Mouse (Mus musculus) hindbrain, postnatal 0 days (tissue): Measurements from ENCODE around the gene Icam2. TPM values are rescaled to one million over a fixed set of nuclear protein-coding genes. Genes with fewer than 3 reads are reported as not detected.
A peak's percentile ranks its signal among the peaks of the same experiment; 100 is the strongest.

Experiments used
- ATAC-seq: fragments of 200-750 bp; cut with Nextera tagmentation; 2 replicates; pipeline ENCODE4 v1.8.0; 2017; ENCODE audit warnings: mild to moderate bottlenecking, moderate TSS enrichment, moderate library complexity
- DNase-seq: peaks from one replicate; pipeline ENCODE4 v3.0.0-alpha.2; 2015; ENCODE audit warnings: low spot score
- H3K27ac ChIP-seq: fragments of 300-500 bp; sonication (generic); 2 replicates; pipeline ENCODE4 v1.5.1; 2014; ENCODE audit warnings: mild to moderate bottlenecking
- H3K27me3 ChIP-seq: fragments of 300-500 bp; sonication (generic); 2 replicates; pipeline ENCODE4 v1.6.1; 2014; ENCODE audit warnings: low read length, mixed read lengths; ENCODE audit not compliant: insufficient read depth
- H3K36me3 ChIP-seq: fragments of 300-500 bp; sonication (generic); 2 replicates; pipeline ENCODE4 v1.6.1; 2014; ENCODE audit warnings: low read length, mixed read lengths; ENCODE audit not compliant: insufficient read depth
- H3K4me1 ChIP-seq: fragments of 300-500 bp; sonication (generic); 2 replicates; pipeline ENCODE4 v1.6.1; 2014; ENCODE audit warnings: antibody characterized with exemption, low read length, mixed read lengths; ENCODE audit not compliant: insufficient read depth
- H3K4me2 ChIP-seq: fragments of 300-500 bp; sonication (generic); 2 replicates; pipeline ENCODE4 v1.6.1; 2014; ENCODE audit warnings: low read depth, mild to moderate bottlenecking, low read length, moderate library complexity, mixed read lengths
- H3K4me3 ChIP-seq: fragments of 300-500 bp; sonication (generic); 2 replicates; pipeline ENCODE4 v1.5.1; 2014; ENCODE audit warnings: low read length
- H3K9ac ChIP-seq: fragments of 300-500 bp; sonication (generic); replicated peaks from 2 replicates; pipeline ENCODE4 v1.6.1; 2014; ENCODE audit warnings: mild to moderate bottlenecking, low read length, moderate library complexity, mixed read lengths
- H3K9me3 ChIP-seq: fragments of 300-500 bp; sonication (generic); 2 replicates; pipeline ENCODE4 v1.6.1; 2016; ENCODE audit warnings: low read length, mixed read lengths
- CTCF ChIP-seq: IDR thresholded peaks from 2 replicates; pipeline ENCODE4 v1.5.1; 2016; ENCODE audit warnings: antibody characterized with exemption, control low read depth, low read depth
- WGBS: fragments of 180-500 bp; shearing (Covaris S2); extraction: QIAGEN DNeasy Blood & Tissue Kit; methylation state at CpG from one replicate; pipeline ENCODE4 v1.1.7; 2014; 5-methylcytosine and 5-hydroxymethylcytosine counted together
- polyA plus RNA-seq: library from polyadenylated mRNA; unstranded; fragments of >200 nt; fragmentation: Nextera tagmentation; extraction: Ambion mirVana; gene quantifications from 2 replicates; pipeline ENCODE4 v1.2.1, GENCODE M21; 2015
- total RNA-seq: library from RNA; depleted of rRNA; stranded (reverse); fragments of >200 nt; gene quantifications from 2 replicates; pipeline ENCODE4 v1.2.3, GENCODE M21; 2014

The Icam2 gene
- total and polyA plus RNA-seq, 2 experiments from 2014 or later: 8.4 to 11.4 TPM

DNA sequence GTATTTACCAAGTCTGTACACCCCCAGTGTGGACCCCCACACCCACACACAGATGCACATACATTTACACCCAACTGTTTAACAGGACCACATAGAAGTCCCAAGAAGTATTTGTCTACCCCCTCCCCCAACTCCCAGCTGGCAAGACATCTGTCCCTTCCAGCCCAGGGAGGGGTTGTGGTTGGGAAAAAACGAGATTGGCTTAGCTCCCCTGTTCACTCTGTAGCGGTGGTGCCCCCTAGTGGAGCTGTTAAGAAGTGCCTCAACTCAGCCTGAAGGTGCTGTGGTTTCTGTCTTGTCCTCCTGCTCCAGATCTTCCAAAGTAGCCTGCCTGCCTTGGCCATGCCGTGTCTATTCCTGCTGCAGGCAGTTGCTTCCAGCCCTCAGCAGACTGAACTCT, 21.6 kb downstream of the Icam2 start:
- Histone ChIP-seq H3K27me3 (no peaks in the 10 kb centered on the region), H3K4me3 (no peak overlapping the region), H3K27ac (no peak overlapping the region), H3K9ac (no peak overlapping the region), H3K9me3 (no peaks in the 10 kb centered on the region), H3K4me2 (no peak overlapping the region), H3K36me3 (no peaks in the 10 kb centered on the region), H3K4me1 (peaks cover 5% of the 10 kb centered on the region; the same call in 1 of the 2 replicates)
- WGBS: 9% methylated on average over 3 of the region's 3 CpGs
- ATAC-seq (peak; percentile 53; the same call in 1 of the 2 replicates), DNase-seq (peak; percentile 75)
- TF ChIP-seq CTCF: peak; percentile 88

- no peak within 1 kb of the TSS for H3K4me3 ChIP-seq
- no peak within 1 kb of the TSS for H3K9ac ChIP-seq
- 58% methylated on average over 10 of the region's 10 CpGs for WGBS
- no peak for TF ChIP-seq CTCF
- ATAC-seq (peak; percentile 12; the same call in 1 of the 2 replicates), DNase-seq (no peak)
- H3K4me1 ChIP-seq: peaks cover 5% of the 10 kb centered on the region; the same call in 1 of the 2 replicates
- H3K36me3 ChIP-seq: no peaks in the 10 kb centered on the region
- H3K4me2 ChIP-seq: peak within 1 kb of the TSS; percentile 11; the same call in 1 of the 2 replicates
- no peak within 1 kb of the TSS for H3K27ac ChIP-seq
- H3K27me3 ChIP-seq: no peaks in the 10 kb centered on the region
- H3K9me3 ChIP-seq: no peaks in the 10 kb centered on the region
Measured at GRCm38 (mm10) chr11:106365366-106365765, 22.5 kb downstream of the Icam2 start, which contains the start of gene Prr29. TSS of gene Prr29 (plus strand) at chr11:106365472.

DNA sequence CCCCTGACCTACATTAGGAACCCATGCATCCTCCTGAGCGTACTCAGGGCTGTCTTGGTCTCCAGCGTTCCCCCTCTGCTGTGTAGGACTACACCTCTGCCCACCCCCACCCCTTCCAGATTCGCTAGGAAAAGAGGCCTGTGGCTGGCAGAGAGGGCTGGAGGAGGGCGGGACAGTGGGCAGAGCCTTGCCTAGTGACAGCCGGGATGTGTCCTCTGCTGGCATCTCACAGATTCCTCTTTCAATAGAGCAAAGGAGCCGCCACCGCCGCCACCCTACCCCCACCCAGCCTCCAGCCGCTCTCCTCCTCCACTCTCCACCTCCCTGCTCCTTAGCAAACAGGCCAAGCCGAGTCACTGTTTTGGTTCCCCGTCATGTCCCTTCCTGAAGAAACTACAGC, 23.2 kb downstream of the Icam2 start:
- H3K36me3 ChIP-seq: no peaks in the 10 kb centered on the region
- no peak overlapping the region for H3K9ac ChIP-seq
- peak overlapping the region; percentile 11; the same call in 1 of the 2 replicates for H3K4me2 ChIP-seq
- no peaks in the 10 kb centered on the region for H3K27me3 ChIP-seq
- no peak for TF ChIP-seq CTCF
- no peak overlapping the region for H3K4me3 ChIP-seq
- 8% methylated on average over 11 of the region's 11 CpGs for WGBS
- H3K4me1 ChIP-seq: peaks cover 5% of the 10 kb centered on the region; the same call in 1 of the 2 replicates
- DNase-seq: peak; percentile 40
- no peaks in the 10 kb centered on the region for H3K9me3 ChIP-seq
- ATAC-seq: peak; percentile 82
- H3K27ac ChIP-seq: no peak overlapping the region

GRCm38 (mm10) chr11:106359350-106359749, 28.5 kb downstream of the Icam2 start:
- no peak overlapping the region for H3K9ac ChIP-seq
- TF ChIP-seq CTCF: peak; percentile 25; the same call in 1 of the 2 replicates
- H3K4me2 ChIP-seq: no peak overlapping the region
- no peaks in the 10 kb centered on the region for H3K9me3 ChIP-seq
- no peaks in the 10 kb centered on the region for H3K27me3 ChIP-seq
- no peak overlapping the region for H3K27ac ChIP-seq
- WGBS: 28% methylated on average over 5 of the region's 5 CpGs
- DNase-seq (no peak), ATAC-seq (no peak)
- H3K4me1 ChIP-seq: no peaks in the 10 kb centered on the region
- no peak overlapping the region for H3K4me3 ChIP-seq
- H3K36me3 ChIP-seq: no peaks in the 10 kb centered on the region

DNA sequence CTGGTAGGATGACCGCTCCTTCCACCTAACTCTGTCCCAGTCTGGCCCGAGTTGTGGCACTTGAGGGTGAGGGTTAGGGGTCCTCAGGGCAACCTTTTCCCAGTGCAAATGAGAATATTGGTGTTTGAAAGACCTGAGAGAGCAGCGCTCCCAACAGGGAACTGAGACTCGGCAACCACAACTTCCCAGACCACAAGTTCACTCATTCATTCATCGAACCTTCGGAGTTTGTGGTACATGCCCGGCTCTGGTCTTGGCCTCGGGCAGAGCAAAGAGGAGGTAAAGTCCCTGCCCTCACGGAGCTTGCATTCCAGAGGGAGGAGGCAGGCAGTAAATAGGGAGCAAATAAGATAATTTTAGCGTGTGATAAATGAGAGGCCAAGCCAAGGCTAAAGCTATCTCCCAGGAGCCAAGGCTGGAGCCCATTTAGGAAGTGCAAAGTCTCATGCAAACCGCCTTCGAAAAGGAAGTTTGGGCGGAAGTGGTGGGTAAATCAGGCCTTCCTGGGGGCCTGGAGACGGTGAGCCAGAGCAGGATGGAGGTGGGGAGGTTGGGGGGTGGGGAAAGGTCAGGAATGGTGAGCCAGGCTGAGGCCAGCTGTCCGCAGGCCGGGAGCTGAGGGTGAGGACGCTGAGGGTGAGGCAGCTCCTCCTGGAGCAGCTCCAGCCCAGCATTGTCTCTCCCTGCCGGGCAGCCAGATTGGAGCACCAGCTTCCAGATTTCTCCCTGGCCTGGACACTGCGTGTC, 32.3 kb downstream of the Icam2 start:
- Histone ChIP-seq H3K27ac (no peak overlapping the region), H3K27me3 (no peaks in the 10 kb centered on the region), H3K4me1 (no peaks in the 10 kb centered on the region), H3K9me3 (no peaks in the 10 kb centered on the region), H3K36me3 (no peaks in the 10 kb centered on the region), H3K4me2 (no peak overlapping the region), H3K9ac (no peak overlapping the region), H3K4me3 (no peak overlapping the region)
- DNase-seq (no peak), ATAC-seq (no peak)
- no peak for TF ChIP-seq CTCF
- WGBS: 76% methylated on average over 18 of the region's 19 CpGs

GRCm38 (mm10) chr11:106354181-106354580, 33.7 kb downstream of the Icam2 start:
- TF ChIP-seq CTCF: no peak
- Histone ChIP-seq H3K4me3 (no peak overlapping the region), H3K36me3 (no peaks in the 10 kb centered on the region), H3K27me3 (no peaks in the 10 kb centered on the region), H3K4me2 (no peak overlapping the region), H3K9me3 (no peaks in the 10 kb centered on the region), H3K4me1 (no peaks in the 10 kb centered on the region), H3K9ac (no peak overlapping the region), H3K27ac (no peak overlapping the region)
- ATAC-seq (no peak), DNase-seq (no peak)
- 63% methylated on average over 1 of the region's 1 CpGs for WGBS

DNA sequence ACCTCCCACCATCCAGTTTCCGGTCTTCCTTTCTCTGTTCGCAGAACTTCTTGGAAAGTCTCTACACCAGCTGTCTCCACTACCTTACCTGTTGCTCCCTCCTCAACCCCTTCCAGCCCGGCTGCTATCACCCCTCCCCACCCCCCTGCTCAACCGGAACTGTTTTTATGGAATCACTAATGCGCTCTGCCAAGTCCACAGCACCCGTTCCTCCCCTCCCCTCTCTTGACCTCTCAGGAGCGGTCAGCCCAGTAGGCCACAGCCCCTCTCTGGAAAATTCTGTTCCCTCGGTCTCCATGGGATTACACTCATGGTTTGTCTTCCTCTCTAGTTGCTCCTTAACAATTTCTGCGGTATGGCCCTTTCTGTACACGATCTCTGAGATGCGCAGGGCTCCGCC, 34.7 kb downstream of the Icam2 start, which contains the start of gene Scn4a:
Gene Scn4a (minus strand): TSS at position 101 of the 400 bp plus-strand sequence.
- no peak for TF ChIP-seq CTCF
- no peaks in the 10 kb centered on the region for H3K9me3 ChIP-seq

More for the DNA sequence above, 34.7 kb downstream of the Icam2 start, which contains the start of gene Scn4a:
- Histone ChIP-seq H3K4me1 (no peaks in the 10 kb centered on the region), H3K4me2 (no peak within 1 kb of the TSS), H3K27me3 (no peaks in the 10 kb centered on the region), H3K4me3 (no peak within 1 kb of the TSS), H3K36me3 (no peaks in the 10 kb centered on the region), H3K9ac (no peak within 1 kb of the TSS), H3K27ac (no peak within 1 kb of the TSS)
- ATAC-seq: no peak
- DNase-seq: no peak
- WGBS: 89% methylated on average over 12 of the region's 12 CpGs
